Mouse (Mus musculus): Measurements from ENCODE around the gene Rpl22.

Gene Rpl22

DNA sequence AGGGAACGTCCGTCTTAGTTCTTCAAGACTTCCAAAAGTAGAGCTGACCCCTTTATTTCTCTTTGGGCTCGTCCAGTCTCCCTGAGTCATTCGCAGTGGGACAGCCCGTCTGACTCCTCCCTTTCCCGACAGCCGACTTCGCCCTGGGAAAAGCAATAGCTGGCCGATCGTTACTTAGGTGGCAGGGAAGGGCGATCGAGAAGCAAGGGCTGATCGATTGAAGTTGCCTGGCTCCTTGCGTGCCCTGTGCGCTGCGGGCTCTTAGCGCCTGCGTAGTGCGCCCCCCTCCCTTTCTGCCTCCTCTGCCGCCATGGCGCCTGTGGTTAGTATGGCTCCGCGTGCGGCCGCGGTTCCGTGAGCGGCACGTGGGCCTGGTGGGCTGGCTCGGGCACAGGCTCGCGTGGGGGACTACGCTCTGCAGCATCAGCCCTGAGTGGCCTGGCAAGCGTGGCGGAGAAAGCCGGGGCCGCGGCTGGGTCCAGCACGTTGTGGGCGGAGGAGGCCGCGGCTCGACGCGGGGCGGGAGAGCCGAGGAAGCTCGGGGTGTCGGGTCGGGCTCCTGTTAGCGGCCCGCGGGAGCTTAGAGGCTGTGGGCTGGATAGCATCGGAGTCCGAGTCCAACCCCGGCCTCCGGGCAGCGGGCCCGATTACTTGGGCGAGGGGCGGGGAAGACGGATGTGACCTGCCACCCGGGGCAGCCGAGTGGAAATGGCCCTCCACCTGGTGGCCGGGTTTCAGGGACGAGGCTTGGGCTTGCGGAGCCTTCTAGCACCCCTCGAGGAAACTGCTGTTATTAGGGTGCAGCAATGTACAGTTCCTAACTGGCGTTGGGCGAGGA lies at the start of gene Rpl22:
Rpl22 (plus strand) TSS at position 169 of the 838 bp plus-strand sequence.
- peak; percentile 96 for DNase-seq

DNA sequence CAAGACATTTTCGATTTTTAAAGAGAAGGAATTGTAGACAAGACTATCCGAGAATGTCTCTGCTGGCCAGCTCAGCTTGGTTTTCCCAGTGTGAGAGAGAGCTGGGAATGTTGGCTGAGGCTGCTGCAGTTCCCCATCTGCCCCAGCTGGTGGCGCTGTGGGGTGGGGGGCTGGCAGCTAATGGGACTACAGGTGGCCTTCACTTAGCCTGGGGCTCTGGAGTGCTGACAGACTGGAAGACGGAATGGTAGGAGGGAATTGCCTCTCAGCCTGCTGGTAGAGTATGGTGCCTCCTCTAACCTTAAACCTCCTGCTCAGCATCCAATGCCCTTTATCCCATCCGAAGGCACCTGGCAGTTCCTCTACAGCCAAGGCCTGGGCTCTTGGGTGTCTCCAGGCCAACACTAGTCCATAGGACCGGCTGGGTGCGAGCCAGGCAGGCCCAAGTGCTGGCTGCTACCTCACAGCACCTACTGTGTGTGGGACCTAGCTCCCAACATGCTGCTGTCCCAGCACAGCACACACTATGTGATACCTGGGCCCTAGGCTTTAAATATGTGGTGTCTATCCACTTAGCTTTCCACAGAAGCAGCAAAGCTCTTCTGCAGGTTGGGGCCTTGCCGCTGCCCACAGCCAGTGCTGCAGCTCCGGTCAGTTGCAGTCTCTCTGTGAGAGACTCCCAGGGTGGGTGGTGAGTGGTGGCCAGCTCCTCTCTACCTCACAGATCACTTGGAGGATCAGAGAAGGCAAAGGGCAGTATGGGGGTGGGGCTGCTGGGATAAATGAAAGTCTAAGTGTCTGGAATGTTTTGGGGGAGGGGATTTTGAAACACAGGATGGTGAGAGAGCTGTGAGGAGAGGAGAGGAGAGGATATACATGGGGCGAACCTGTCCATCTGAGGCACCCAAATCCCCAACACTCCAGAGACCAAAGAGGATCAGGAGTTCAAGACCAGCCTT lies 48.9 kb upstream of the Rpl22 start:
- peak; percentile 79 for DNase-seq

DNA sequence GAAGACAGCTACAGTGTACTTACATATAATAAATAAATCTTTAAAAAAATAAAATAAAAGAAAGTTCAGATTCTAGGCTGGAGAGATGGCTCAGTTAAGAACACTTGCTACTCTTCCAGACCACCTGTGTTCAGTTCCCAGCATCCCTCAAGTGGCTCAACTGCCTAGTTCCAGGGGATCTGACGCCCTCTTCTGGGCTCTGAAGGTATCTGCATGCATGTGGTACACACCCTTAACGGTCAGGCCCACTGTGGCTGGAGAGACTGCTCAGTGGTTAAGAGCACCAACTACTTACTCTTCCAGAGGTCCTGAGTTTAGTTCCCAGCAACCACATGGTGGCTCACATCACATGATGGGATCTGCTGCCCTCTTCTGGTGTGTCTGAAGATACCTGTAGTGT lies 47.6 kb upstream of the Rpl22 start:
- DNase-seq: no peak

DNA sequence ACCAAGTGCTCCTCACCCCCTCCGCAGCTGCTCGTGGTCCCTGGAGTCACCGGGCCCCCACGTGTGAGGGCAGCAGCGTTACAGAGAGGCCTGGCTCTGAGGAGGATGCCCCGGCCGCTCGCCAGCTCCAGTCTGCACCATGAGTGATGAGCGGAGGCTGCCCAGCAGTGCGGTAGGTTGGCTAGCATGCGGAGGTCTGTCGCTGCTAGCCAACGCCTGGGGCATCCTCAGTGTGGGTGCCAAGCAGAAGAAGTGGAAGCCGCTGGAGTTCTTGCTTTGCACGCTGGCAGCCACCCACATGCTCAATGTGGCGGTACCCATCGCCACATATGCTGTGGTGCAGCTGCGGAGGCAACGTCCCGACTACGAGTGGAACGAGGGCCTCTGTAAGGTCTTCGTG lies 46.6 kb upstream of the Rpl22 start:
- DNase-seq: no peak

DNA sequence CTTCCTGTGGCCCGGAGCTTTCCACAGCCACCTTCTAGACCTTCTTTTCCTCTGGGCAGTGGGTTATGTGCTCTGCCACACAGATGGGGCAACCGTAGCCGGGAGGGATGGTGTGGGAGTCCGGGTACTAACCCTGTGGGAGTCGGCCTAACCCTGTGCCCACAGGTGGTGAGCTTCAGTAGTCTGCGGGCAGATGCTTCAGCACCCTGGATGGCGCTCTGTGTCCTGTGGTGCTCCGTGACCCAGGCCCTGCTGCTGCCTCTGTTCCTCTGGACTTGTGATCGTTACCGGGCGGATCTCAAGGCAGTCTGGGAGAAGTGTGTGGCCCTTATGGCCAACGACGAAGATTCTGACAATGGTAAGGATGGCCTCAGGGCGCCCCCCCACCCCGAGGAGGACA lies 43.9 kb upstream of the Rpl22 start:
- DNase-seq: no peak

DNA sequence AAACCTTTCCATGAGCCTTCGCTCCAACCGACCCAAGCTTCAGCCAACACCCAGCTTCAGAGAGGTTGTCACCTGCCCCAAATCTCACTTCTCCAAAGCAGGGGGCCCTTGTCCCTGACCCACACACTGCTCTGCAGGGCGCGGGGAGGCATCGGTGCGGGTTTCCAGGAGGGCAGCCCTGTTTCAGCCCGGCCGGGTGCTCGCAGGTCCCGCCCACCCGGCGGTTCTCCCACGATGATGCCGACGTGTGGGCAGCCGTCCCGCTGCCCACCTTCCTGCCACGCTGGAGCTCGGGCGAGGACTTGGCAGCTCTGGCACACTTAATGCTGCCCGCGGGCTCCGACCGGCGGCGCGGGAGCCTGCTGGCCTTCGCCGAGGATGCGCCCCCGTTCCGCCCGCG lies 42.8 kb upstream of the Rpl22 start:
- no peak for DNase-seq

DNA sequence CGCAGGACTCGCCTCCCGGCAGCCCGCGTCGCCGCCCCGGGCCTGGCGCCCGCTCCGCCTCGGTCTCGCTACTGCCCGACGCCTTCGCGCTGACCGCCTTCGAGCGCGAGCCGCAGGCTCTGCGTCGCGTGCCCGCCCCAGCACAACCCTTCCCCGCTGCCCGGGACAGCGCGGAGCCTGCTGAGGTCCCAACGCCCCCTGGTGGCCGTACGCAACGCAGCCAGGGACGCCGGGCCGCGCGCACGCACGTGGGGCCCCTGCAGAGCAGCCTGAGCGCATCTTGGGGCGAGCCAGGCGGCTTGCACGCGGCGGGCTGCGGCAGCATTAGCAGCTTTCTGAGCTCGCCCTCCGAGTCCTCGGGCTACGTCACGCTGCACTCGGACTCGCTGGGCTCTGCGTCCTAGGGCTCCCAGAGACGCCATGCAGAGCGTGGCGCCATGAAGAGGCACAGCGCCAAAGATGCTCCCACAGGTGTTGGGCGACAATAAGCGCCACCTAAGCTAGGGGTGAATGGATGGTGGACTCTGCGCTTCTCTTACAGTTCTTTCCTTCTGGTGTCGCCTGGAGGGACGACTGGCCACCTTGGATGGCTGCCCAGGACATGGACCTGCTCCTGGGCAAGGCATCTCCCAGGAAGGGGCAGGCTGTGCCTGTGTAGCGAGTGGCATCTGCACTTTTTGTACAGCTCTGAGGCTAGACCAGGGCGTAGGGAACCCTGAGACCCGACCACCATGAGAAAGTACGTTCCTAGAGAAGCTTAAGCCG lies 42.2 kb upstream of the Rpl22 start:
- DNase-seq: peak; percentile 86

DNA sequence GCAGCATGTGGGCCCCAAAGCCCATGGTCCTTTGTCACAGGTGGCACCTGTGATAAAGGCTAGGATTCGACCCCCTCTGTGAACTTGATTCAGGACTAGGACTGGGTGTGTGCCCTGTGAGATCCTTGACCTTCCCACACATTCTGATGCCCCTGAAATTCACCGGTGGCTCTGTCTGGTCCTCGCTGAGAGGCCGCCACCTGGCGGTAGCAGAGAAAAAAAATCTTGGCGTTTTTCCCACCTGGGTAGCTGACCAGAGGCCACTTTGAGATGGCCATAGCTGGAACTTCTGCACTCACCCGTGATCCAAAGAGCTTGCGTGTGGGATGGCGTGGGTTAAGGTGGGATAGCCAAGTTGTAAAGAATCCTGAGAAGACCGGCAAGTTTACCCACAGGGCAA lies 40.0 kb upstream of the Rpl22 start:
- DNase-seq: peak; percentile 92

DNA sequence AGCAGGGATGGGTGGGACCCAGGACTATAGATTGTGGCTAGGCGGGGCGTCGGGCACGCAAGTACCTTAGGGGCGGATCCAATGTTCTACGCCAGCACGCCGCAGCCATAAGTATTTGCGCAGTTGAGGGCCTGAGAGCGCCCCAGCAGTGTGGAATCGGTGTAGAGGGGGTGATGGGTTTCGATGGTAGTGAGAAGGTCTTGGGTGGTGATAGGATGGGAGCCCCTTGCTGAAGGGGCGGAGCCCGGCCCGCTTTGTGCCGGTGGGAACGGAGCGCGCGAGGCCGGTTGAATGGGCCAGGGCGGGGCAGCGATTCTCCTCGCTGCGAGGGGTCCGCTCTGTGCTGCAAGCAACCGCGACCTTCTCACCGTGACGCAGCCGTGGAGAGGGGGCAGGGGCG lies 39.4 kb upstream of the Rpl22 start:
- no peak for DNase-seq

DNA sequence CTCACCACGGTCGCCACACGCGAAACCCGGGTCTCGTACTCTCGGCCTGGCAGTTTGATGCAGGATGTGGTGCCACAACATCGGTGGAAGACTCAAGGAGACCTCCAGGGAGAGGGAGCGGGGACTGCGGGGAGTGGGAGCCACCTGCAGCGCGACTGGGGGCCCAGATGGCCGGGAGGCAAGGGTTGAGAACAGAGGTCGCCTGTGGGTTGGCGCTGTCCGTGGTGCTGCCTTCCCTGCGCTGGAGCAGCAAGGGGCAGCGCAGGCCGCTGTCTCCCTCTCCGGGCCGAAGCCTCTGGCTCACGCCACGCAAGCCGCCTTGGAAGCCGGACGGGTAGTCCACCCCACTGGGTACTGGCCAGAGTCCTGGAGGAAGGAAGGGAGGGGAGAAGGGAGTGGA lies 38.7 kb upstream of the Rpl22 start:
- no peak for DNase-seq

DNA sequence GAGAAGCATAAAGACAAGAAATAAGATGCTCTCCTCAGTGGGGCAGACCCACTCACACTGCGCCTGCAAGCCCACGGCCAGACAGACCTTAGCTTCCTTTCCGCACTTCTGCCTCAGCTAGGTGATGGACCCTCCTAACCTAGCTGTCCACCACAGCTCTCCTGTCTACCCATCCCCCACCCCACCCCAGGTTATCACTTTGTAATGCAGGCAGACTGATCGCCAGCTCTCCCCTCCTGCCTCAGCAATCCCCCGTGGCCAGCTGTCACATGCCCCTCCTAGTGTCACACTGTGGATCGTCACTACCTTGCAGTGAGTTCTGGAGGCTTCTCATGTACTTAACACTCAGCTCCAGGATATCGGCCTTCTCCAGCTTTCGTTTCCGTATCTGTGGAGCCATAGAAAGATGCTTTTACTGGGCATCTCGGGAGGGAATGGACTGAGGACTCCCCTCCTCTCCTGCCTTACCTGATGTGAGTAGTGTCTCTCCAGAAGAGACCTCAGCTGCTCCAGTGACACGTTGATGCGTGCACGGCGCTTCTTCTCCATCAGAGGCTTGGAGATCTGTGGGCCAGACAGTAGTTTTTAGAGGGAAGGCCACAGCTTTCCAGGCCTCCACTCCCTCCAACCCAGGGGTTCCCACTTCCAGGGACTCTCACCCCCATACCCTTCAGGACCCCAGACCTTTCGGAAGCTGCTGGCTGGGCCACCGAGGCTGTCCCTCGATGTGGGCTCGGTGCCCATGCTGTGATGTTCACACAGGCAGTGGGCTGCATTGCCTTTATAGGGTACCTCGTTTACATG lies 38.0 kb upstream of the Rpl22 start:
- no peak for DNase-seq

DNA sequence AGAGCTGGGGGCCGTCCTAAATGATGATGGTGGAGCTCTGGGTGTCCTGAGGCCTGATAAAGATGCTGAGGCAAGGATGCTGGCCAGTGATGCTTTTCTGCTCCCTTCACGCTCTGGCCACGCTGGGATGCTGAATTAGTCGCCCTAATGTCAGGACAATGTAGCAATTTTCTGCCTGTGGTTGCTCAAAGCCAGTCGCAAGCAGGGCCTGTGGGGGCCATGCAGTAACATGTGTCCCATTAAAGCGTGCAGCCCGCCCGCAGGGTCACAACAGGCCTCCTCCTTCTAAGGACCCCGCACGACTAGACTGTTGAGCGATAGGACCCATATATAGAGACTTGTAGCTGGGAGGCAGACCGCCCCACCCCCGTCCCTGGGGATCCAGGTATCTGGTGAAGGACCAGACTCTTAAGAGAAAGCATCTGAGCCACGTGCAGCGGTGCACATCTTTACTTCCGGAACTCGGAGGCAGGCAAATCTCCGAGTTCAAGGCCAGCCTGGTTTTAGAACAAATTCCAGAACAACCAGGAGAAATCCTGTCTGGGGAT lies 37.1 kb upstream of the Rpl22 start:
- DNase-seq: no peak

DNA sequence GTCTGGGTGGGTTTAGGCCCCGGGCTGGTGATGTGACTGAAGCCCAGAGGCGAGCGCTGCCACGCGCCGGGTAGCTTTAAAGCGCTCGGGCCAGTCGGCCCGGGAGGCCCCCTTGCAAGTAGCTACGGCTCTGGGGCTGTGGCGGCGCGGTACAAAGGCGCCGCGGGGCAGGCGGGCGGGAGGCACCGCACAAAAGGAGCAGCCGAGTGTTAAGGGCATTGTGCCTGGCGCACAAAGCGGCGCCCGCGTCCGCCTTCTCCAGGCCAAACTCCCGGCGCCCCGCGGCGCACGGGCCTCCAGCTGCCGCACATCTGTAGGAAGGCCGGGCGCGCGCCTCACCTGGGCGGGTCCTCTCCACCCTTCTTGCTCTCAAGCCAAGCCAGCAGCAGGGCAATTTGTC lies 35.2 kb upstream of the Rpl22 start:
- no peak for DNase-seq

DNA sequence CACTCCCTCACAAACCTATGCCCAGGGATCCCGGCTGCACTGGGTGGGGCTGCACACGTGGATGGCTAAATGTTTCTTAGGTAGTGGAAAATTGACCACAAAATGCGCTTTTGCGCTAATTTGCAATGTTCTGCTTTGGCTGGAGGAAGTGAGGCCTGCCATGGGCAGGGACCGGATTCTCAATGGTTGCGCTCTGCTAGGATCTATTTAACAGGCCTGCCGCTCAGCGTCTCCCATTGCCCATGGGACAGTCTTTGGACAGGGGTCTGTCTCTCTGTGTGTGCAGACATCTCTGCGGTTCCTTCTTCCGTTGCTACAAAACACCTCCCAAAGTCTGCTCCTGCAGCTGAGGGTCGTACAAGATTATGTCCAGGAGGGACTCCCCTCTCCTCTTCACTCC lies 34.6 kb upstream of the Rpl22 start:
- no peak for DNase-seq

DNA sequence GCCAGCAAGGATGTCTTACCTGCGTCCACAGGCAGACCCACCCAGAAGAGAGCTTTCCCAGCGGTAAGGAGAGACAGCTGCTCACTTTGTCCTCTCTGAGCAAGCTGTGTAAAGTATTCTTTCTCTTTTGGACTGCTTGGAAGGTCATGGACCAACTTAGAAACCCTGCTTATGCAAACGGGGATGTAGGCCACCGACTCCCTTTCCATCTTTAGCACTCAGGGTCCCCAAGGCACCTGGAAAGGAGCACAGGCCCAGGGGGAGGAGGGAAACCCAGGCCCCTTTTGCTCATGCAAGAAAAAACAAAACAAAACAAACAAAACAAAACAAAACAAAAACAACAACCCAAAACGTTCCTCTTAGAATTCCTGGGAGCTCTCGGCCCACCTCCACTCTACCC lies 34.0 kb upstream of the Rpl22 start, which contains the start of gene Hes3:
Hes3 (minus strand) TSS at position 101 of the 400 bp plus-strand sequence.
- DNase-seq: no peak

DNA sequence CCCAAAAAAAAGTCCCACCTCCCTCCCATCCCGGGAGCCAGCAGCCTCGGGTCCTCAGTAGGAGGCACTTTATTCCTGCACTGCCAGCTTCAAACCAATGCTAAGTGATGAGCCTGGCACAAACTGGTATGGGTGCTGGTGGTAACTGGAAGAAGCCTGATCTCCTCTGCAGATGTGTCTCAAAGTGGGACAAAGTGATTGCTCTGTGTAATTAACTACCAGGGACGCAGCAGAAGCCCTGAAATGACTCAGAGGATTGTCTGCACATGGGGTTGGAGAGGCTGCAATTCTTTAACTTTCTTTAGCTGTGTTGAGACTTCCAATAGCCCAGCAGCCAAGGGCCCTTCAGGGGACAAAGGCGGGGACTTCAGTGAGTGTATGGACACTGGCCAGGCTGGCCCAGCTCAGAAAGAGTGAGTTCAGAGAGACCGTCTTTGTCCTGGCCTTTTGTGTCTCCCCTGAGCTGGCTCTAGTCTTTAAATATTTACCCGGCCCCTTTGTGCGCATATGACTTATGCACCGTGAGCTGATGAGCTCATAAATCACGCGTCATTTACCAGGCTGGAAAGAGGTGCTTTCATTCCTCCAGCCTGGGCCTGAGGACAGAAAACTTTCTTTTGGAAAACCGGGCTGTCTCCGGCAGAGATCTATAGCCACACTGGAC lies 33.3 kb upstream of the Rpl22 start:
- DNase-seq: no peak

DNA sequence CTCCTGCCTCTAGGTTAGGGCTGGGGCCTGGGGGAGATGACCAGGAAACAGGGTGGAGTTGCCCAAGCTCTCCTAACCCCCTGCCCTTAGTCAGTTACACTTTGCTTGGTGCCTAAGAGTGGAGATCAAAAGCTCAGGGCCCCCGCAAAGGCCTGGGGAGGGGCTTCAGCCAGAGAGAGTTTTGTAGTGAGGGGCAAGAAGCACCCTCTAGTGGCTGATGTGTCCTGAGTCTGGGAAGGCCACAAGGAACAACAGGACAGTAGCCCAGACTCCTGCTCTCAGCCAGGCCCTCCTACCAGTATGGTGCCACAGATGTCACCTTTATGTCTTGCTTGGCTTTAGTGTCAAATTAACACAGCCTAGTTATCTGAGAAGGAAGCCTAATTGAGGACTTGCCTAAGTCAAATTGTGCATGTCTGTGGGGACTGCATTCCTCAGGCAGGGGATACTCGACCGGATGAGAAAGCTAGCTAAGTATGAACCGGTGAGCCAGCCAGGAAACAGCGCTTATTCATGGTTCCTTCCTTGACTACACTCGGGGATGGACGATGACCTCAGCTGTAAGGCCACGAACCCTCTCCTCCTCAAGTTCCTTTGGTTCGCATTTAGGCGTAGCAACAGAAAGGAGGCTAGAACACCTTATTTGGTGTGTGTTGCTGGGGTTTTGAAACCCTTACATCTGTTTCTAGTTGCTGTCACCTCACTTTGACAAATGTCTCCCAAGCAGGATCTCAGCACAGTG lies 31.2 kb upstream of the Rpl22 start:
- DNase-seq: no peak

DNA sequence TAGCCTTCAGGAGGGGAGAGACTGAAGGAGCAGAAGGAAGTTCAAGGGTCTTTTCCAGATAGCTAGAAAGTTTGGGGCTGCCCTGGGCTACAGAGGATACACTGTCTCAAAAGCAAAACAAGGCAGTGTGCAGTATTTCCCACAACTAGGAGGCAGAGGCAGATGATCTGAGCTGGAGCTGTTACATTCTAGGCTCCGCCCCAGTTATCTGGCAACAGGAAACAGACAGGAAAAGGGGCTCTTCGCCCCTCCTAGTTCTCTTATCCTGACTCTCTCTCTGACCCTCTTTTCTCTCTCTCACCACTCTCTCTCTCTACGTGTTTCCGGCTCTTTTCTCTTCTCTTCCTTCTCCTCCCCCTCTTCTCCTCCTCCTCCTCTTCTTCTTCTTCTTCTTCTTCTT lies 29.6 kb upstream of the Rpl22 start:
- no peak for DNase-seq

DNA sequence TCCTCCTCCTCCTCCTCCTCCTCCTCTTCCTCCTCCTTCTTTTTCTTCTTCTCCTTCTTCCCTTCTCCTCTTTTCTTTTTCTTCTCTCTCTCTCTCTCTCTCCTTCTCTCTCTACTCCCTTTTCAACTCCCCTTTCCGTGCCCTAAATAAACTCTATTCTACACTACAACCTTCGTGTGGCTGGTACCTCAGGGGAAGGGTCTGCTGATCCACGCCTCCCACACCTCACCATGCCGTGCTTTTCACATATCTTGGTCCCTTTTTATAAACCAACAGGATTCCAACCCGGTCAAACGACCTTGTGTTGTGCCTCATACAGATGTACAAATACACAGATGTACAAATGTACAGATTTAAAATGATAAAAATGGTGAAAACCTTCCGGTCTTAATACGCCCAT lies 29.2 kb upstream of the Rpl22 start:
- DNase-seq: no peak
